Mouse (Mus musculus) megakaryocyte, embryonic 14.5 days (primary cell): ENCODE measurements around the gene Spint4. TPM values are rescaled to one million over a fixed set of nuclear protein-coding genes. Genes with fewer than 3 reads are reported as not detected.

Experiments
- H3K27me3 ChIP-seq: replicated peaks from 2 replicates; pipeline ENCODE3; 2012; ENCODE audit warnings: inconsistent platforms
- H3K36me3 ChIP-seq: replicated peaks from 2 replicates; pipeline ENCODE3; 2012; ENCODE audit warnings: low read length, inconsistent platforms, mixed read lengths
- H3K4me1 ChIP-seq: 2 replicates; pipeline ENCODE4 v1.6.1; 2012; ENCODE audit warnings: inconsistent platforms
- H3K4me3 ChIP-seq: replicated peaks from 2 replicates; pipeline ENCODE3; 2012; ENCODE audit warnings: moderate library complexity, mild to moderate bottlenecking, inconsistent platforms
- H3K9me3 ChIP-seq: 2 replicates; pipeline ENCODE4 v1.6.1; 2012; ENCODE audit warnings: inconsistent platforms
- FLI1 ChIP-seq: IDR thresholded peaks from 2 replicates; pipeline ENCODE4 v1.6.1; 2012; ENCODE audit warnings: low read length, inconsistent platforms, mixed read lengths
- GATA1 ChIP-seq: IDR thresholded peaks from 3 replicates; pipeline ENCODE4 v1.6.1; 2012; ENCODE audit warnings: mixed read lengths, low read length, inconsistent platforms, borderline replicate concordance
- polyA plus RNA-seq: library from polyadenylated mRNA; stranded (reverse); fragments of >175 nt; gene quantifications from 2 replicates; pipeline ENCODE4 v1.2.3, GENCODE M21; 2012; ENCODE audit warnings: low replicate concordance; ENCODE audit not compliant: insufficient read depth

The Spint4 gene
- polyA plus RNA-seq, 1 experiment: not detected

DNA sequence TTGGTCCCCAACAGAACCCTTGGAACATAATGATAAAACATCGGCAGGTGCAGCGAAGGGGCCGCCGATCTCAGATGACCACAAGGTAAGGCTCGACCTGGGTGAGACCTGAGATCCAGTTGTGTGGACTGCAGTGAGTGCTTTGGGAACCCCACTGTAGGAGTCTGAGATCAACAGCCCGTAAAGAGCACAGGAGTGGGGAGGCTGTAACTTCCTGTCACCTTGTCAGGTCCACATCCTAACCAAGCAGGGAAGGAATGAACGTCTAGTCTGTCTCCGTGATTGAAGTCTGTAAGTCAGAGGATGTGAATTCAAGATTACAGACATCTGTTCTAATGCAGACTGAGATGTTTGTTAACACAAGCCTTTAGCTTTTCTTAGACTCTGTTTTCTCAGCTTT lies 48.4 kb downstream of the Spint4 start:
- Histone ChIP-seq H3K27me3 (peaks cover 17% of the 10 kb centered on the region), H3K36me3 (peaks cover 45% of the 10 kb centered on the region), H3K4me3 (peak overlapping the region; percentile 97), H3K9me3 (no peaks in the 10 kb centered on the region), H3K4me1 (peaks cover 30% of the 10 kb centered on the region)
- TF ChIP-seq GATA1: no peak
- TF ChIP-seq FLI1: no peak

DNA sequence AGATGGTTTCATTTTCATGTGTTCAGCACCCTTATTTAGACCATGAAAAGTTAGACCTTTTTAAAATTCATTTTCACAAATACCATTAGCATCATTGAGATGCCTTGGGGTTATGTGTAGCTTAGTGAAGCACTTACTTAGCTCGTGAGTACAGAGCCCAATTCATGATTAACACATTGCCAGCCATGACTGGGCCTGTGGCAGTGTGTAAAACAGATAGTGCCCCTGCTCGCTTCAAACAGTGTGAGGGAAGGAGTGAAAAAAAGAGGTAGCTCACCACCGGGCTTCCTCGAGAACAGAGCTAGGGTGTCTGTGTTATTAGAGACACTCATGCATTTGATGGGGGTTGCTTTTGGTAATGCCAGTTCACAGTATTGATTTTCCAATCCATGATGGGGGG lies 49.9 kb downstream of the Spint4 start:
- Histone ChIP-seq H3K4me1 (peaks cover 34% of the 10 kb centered on the region), H3K27me3 (peaks cover 7% of the 10 kb centered on the region), H3K9me3 (no peaks in the 10 kb centered on the region), H3K4me3 (no peak overlapping the region), H3K36me3 (peaks cover 60% of the 10 kb centered on the region)
- TF ChIP-seq FLI1 (no peak), GATA1 (no peak)

DNA sequence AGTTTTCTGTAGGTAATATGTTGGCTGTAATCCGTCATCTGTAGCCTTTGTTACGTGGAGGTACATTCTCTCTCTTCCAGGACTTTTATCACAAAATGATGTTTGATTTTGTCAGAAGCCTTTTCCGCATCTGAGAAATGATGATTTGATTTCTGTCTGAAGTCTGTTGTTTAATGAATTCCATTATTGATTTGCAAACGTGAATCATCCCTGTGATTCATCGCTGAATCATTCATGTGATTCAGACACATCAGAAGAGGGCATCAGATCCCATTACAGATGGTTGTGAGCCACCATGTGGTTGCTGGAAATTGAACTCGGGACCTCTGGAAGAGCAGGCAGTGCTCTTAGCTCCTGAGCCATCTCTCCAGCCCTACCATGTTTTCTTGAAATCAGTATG lies 50.7 kb downstream of the Spint4 start:
- H3K27me3 ChIP-seq: peaks cover 2% of the 10 kb centered on the region
- no peaks in the 10 kb centered on the region for H3K9me3 ChIP-seq
- H3K4me1 ChIP-seq: peaks cover 38% of the 10 kb centered on the region
- peaks cover 68% of the 10 kb centered on the region for H3K36me3 ChIP-seq
- TF ChIP-seq FLI1 (no peak), GATA1 (no peak)
- no peak overlapping the region for H3K4me3 ChIP-seq

Other genes with a start within 250 kb of the Spint4 start
- 63.1 and 105 TPM in 2 replicates for gene Sys1, start 241.5 kb upstream of the Spint4 start, polyA plus RNA-seq
- gene Gm20458, start 237.5 kb upstream of the Spint4 start, polyA plus RNA-seq: 2.4 TPM in 1 of 2 replicates, not detected in the other
- not detected in 2 replicates for gene Trp53tg5, start 224.8 kb upstream of the Spint4 start, polyA plus RNA-seq
- gene Dbndd2, start 212.4 kb upstream of the Spint4 start, polyA plus RNA-seq: 1.7 and 4.2 TPM in 2 replicates
- gene Pigt, start 201.0 kb upstream of the Spint4 start, polyA plus RNA-seq: 103 and 177 TPM in 2 replicates
- gene Wfdc2, start 136.1 kb upstream of the Spint4 start, polyA plus RNA-seq: 0.48 TPM in 1 of 2 replicates, not detected in the other
- not detected in 2 replicates for gene Spint3, start 125.0 kb upstream of the Spint4 start, polyA plus RNA-seq
- not detected in 2 replicates for gene Wfdc6a, start 113.1 kb upstream of the Spint4 start, polyA plus RNA-seq
- gene Eppin, start 104.9 kb upstream of the Spint4 start, polyA plus RNA-seq: not detected in 2 replicates
- not detected in 2 replicates for gene Wfdc6b, start 85.0 kb upstream of the Spint4 start, polyA plus RNA-seq
- gene Wfdc8, start 84.9 kb upstream of the Spint4 start, polyA plus RNA-seq: 0.68 TPM in 1 of 2 replicates, not detected in the other
- not detected in 2 replicates for gene Wfdc16, start 59.7 kb upstream of the Spint4 start, polyA plus RNA-seq
- not detected in 2 replicates for gene Wfdc10, start 42.5 kb upstream of the Spint4 start, polyA plus RNA-seq
- not detected in 2 replicates for gene Wfdc9, start 41.9 kb upstream of the Spint4 start, polyA plus RNA-seq
- gene Wfdc11, start 24.4 kb upstream of the Spint4 start, polyA plus RNA-seq: not detected in 2 replicates
- not detected in 2 replicates for gene Wfdc13, start 13.4 kb upstream of the Spint4 start, polyA plus RNA-seq
- gene Spint5, start 16.8 kb downstream of the Spint4 start, polyA plus RNA-seq: not detected in 2 replicates
- gene Wfdc3, start 47.4 kb downstream of the Spint4 start, polyA plus RNA-seq: not detected in 2 replicates
- 41.6 and 49.2 TPM in 2 replicates for gene Dnttip1, start 47.5 kb downstream of the Spint4 start, polyA plus RNA-seq
- gene Ube2c, start 71.4 kb downstream of the Spint4 start, polyA plus RNA-seq: 43.1 and 121 TPM in 2 replicates
- not detected in 2 replicates for gene Tnnc2, start 81.5 kb downstream of the Spint4 start, polyA plus RNA-seq
- 7.7 and 9.9 TPM in 2 replicates for gene Snx21, start 87.3 kb downstream of the Spint4 start, polyA plus RNA-seq
- gene Acot8, start 106.4 kb downstream of the Spint4 start, polyA plus RNA-seq: 63.1 and 87.6 TPM in 2 replicates
- gene Zswim3, start 106.6 kb downstream of the Spint4 start, polyA plus RNA-seq: 0.40 TPM in 1 of 2 replicates, not detected in the other
- 13.3 and 15.6 TPM in 2 replicates for gene Zswim1, start 124.2 kb downstream of the Spint4 start, polyA plus RNA-seq
- gene Spata25, start 130.0 kb downstream of the Spint4 start, polyA plus RNA-seq: not detected in 2 replicates
- gene Ctsa, start 134.4 kb downstream of the Spint4 start, polyA plus RNA-seq: 135 and 694 TPM in 2 replicates
- gene Neurl2, start 135.0 kb downstream of the Spint4 start, polyA plus RNA-seq: 5.4 TPM in 1 of 2 replicates, not detected in the other
- gene Pltp, start 159.2 kb downstream of the Spint4 start, polyA plus RNA-seq: 15.1 and 146 TPM in 2 replicates
- gene Pcif1, start 180.8 kb downstream of the Spint4 start, polyA plus RNA-seq: 120 and 158 TPM in 2 replicates
- 21.8 and 45.9 TPM in 2 replicates for gene Zfp335, start 213.3 kb downstream of the Spint4 start, polyA plus RNA-seq
- 2.4 TPM in 1 of 2 replicates, not detected in the other for gene Mmp9, start 242.3 kb downstream of the Spint4 start, polyA plus RNA-seq